Mouse (Mus musculus) right cerebral cortex, postnatal 36 days (tissue): ENCODE data around the gene Fbxw19.
"Not testable (repeated sequence)": the region's sequence is repeated elsewhere in the genome, so short reads cannot be mapped to it uniquely, and the experiment has no call there.

ENCODE experiments used
- DNase-seq, 2 experiments: peaks; one replicate each; pipeline ENCODE4 v3.0.0; 2022; ENCODE audit warnings: low spot score in 2 of 2, mixed read lengths in 1 of 2

Fbxw19 gene

GRCm38 (mm10) chr9:109495775-109496174 lies at the start of gene Fbxw19:
Gene Fbxw19, minus strand, starts transcription at chr9:109495875.
- DNase-seq, result not testable (repeated sequence)

GRCm38 (mm10) chr9:109523385-109524064 lies 27.9 kb upstream of the Fbxw19 start:
- DNase-seq, result no peak

GRCm38 (mm10) chr9:109449040-109449439 lies 46.6 kb downstream of the Fbxw19 start, which contains the start of gene Fbxw16:
Gene Fbxw16, minus strand, starts transcription at chr9:109449140.
- no peak for DNase-seq

- no peak for DNase-seq
Observed at GRCm38 (mm10) chr9:109432956-109433355, 62.7 kb downstream of the Fbxw19 start.
